Mouse (Mus musculus) embryonic fibroblast, embryonic 13.5 days (primary cell): ENCODE data around the gene Olfr218.

Experiments
- CTCF ChIP-seq: IDR thresholded peaks from 2 replicates; pipeline ENCODE4 v1.5.1; 2011; ENCODE audit warnings: mild to moderate bottlenecking, control low read depth, low read length, moderate library complexity, borderline replicate concordance; ENCODE audit not compliant: insufficient read depth
- POLR2A ChIP-seq: IDR thresholded peaks from 2 replicates; pipeline ENCODE4 v1.6.1; 2011; ENCODE audit warnings: low read depth, mild to moderate bottlenecking, control low read depth, low read length, moderate library complexity

GRCm38 (mm10) chr1:173190540-173190939, 7.1 kb upstream of the Olfr218 start, which contains the start of gene Olfr1406:
- no peak for TF ChIP-seq CTCF
- no peak for TF ChIP-seq POLR2A
